Mouse (Mus musculus) T-helper 1 cell (primary cell): Measurements from ENCODE around the gene Idh3g.
"Not testable (repeated sequence)": the region's sequence is repeated elsewhere in the genome, so short reads cannot be mapped to it uniquely, and the experiment has no call there.

ENCODE experiments used
- in situ Hi-C: fragments of 300-600 bp; cut with MboI, MseI; formaldehyde crosslinking; loops from one replicate; pipeline ENCODE4 v1.15.1; 2025; ENCODE audit warnings: high pct_unique_total_duplicates

The Idh3g gene

GRCm38 (mm10) chrX:73756334-73757140 lies 30.2 kb downstream of the Idh3g start, which contains the start of gene Plxnb3:
Gene Plxnb3, plus strand, starts transcription at chrX:73757090.
- in situ Hi-C loops: no loop called here

- in situ Hi-C loops: no loop called here
These were observed 37.7 kb downstream of the Idh3g start for GRCm38 (mm10) chrX:73748977-73749376.

- in situ Hi-C loops: no loop called here
These were observed 41.8 kb downstream of the Idh3g start for GRCm38 (mm10) chrX:73744774-73745481.

- in situ Hi-C loops: not testable (repeated sequence)
These were observed 46.9 kb downstream of the Idh3g start for GRCm38 (mm10) chrX:73739841-73740240.

- in situ Hi-C loops: no loop called here
These were observed 47.5 kb downstream of the Idh3g start for GRCm38 (mm10) chrX:73739151-73739550.

GRCm38 (mm10) chrX:73738155-73738554 lies 48.5 kb downstream of the Idh3g start:
- in situ Hi-C loops: no loop called here

- in situ Hi-C loops: no loop called here
These were observed 55.8 kb downstream of the Idh3g start for GRCm38 (mm10) chrX:73730908-73731307.
